Mouse (Mus musculus): ENCODE measurements at regions not wholly inside any gene's neighbourhood (a gene's known extent, or its start where the extent isn't known, plus 50 kb on each side); places are given as distances from the start of the nearest gene placed in this dataset.

DNA sequence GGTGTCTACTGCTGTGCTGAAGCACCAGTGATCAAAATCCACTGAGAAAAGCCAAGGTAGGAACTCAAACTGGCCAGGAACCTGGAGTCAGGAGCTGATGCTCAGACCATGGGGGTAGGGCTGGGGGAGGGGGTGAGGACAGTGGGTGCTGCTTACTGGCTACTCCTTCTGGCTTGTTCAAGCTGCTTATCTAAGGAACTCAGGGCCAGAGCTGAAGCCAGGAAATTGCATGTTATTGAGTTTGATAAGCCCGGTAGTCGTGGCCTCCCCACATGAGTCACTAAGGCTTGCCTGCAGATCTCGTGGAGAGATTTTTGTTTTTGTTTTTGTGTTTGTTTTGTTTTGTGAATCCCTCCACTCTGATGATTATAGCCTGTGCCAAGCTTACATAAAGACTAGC is 65.9 kb downstream of the Tmem215 start:
- DNase-seq (ENCODE audit: low spot score in 2 of 2): no peak

DNA sequence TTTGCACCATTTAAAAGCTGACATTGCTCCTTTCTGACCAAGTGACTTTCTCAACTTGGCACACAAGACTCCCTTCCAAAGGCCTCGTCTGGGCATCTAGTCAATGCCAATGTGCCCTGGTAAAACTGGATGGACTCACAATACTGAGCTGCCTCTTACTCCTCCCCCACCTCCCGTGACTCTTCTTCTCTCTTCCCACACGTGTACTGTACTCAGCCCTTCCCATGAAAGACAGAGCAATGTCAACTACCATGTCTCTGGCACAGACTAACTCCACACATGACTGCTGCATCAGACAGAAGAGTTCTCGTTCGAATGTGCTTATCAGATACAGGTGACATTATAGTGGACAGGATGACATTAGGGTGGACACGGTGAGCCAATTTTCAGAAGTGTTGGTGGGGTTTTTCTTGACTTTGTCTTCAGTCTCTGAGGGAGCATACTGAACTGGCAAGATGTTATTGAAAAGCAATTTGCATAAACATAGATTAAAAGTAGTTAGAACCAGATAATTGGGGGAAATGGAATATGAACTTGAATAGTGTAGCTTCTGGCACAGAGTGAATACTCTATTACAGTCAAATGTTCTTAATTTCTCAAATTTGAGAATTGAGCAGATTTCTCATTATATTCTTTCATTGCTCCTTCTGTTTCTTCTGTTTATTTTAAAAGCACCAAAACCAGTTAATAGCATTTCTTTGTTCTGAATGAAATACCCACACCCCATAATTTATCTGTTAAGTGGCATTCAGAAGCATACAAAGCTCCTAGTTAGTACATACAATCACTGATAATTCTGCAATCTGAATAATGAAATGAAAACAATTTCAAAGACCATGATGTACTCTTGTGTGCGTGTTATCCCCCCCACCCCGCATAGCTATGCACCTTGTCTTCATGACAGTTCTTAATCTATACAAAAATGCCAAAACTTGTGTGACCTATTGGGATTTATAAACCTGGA is 71.4 kb downstream of the Tmem215 start:
- DNase-seq (ENCODE audit: low spot score in 2 of 2): no peak

DNA sequence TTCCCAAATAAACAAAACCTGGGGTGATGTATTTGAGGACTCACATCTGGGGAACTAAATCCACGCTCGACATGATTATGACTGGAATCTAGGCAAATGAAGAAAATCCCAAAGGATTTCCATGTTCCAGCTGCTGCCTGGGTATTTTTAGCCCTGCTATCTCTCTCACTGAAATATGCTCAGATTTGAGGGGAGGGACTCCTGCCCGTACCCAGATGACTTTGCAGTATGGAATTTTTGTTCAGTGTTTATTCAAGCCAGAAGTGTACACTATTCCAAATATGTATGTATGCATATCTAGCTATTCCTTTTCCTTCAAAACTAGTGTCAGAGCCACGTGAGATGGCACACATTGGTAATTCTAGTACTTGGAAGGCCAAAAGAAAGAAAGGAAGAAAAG is 72.1 kb downstream of the Tmem215 start:
- no peak for DNase-seq (ENCODE audit: low spot score in 2 of 2)

DNA sequence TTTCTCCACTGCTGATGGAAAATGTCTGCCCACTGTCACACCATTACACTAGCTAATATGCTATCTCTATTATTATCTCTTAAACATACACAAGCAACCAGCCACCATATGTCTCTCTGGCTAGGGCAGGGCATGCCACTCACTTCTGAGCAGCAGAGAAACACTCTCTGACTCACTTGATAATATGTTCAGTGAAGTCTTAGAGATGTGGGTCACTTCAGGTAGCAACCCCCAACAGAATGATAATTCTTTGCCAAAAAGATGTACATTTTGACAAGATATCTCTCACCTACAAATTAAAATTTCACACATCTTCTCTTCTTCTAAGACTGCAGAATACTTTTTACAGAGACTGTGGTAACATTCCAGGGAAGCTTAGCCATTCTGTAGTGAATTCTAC is 72.8 kb downstream of the Tmem215 start:
- no peak for DNase-seq (ENCODE audit: low spot score in 2 of 2)

DNA sequence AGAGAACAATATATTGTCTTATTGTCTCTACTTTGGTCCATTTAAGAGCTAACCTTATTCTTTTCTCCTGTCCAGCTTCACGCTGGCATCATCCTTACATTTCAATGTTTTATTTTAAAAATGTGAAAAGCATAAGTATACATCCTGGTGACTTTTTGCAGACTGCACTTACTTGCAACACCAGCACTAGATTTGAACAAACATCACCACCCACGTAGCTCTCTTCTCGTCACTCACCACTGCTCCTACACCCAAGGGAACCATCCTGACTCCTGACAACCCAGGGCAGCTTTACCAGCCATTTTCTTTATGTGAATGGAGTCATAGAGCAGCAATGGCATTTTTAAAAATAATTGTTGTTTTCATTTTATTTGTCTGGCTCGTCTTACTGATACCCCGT is 73.7 kb downstream of the Tmem215 start:
- no peak for DNase-seq (ENCODE audit: low spot score in 2 of 2)

DNA sequence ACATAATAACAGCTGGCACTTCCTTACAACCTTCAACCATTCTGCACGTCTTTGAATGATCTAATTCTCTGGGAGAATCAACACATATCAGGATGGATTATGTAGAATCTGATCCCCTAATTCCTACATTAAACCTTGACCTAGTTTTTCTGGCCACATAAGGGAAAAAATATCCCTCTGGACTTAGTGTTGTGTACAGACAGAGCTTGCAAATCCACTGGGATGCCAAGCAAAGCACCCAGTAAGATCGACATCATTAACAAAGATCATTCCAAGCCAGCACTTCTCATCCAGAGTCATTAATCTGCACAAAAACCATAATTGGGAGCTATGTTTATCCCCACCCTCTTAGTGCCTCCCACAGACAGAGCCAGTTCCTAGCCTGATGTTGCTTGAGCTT is 87.8 kb downstream of the Tmem215 start:
- DNase-seq (ENCODE audit: low spot score in 2 of 2): no peak

DNA sequence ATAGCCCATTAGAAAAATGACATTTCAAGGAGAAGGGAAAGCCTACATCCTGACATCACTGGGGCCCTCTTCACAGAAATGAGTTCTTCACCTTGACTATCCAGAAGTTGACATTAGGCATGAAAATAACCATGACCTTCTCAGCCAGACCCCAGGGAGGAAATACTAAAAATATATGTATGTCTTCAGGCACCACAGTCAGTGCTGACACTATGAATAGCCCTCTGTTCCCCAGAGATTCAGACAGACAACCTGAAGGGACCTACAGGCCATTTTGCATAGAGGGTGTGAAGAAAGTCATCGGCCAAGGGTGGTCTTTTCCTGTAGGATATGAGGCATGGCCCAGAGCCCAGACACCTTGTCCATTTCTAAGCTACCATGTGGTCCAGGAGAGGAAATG is 101.3 kb downstream of the Tmem215 start:
- DNase-seq (ENCODE audit: low spot score in 2 of 2): no peak

DNA sequence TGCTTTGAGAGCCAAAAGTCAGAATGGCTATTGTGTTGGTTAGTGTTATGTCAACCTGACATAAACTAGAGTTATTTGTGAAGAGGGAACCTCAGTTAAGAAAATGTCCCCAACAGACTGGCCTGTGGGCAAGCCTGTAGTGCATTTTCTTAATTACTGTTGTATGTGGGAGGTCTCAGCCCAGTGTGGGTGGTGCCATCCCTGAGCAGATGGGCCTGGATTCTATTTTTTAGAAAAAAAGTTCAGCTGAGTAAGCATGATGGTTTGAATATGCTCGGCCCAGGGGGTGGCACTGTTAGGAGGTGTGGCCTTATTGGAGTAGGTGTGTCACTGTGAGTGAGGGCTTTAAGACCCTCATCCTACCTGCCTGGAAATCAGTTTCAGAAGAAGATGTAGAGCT is 104.0 kb downstream of the Tmem215 start:
- DNase-seq (ENCODE audit: low spot score in 2 of 2): no peak

DNA sequence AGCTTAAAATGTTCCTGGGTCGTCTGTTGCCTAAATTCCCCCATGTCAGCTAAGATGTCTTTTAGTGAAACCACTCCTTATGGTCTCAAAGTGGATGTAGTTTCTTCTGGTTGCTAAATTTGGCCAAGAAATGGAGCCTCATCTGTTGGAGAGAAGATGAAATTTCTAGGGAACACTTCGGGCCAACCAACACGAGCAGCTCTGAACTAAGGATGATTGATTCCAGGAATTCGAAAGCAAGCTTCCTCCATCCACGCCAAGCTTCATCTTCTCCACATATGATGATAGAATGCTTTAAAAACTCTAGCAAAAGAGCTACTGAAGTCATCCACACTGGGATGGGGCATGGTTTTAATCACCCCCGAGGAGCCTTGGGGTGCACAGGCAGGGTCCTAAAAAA is 112.5 kb downstream of the Tmem215 start:
- no peak for DNase-seq (ENCODE audit: low spot score in 2 of 2)

DNA sequence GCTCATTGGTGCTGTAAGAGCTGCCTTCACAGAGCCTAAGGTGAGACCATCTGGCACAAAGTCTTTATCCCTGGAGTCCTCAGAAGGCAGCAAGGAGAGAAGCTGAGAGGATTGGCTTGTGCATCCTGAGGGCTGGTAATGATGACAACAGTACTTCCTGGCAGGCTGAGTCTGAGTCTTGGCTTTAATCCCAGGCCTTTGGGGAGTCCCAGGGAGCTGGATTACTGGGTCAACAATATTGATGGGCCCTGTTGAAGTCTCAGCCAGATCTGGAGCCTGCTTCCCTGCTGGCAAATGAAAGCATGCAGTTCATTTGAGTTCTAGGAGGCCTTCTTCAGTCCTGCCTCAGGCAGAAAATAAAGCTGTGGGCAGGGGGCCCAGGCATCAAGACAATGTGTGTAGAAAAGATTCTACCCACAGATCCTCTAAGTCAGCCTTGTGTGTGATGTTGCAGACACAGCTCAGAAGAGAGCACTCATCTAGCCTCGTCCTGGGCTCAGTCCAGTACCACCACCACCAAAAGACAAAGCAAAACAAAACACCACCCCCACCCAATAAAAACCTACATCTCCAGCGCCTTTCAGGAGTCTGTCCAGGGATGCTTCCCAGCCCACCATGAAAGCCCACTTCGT is 113.1 kb downstream of the Tmem215 start:
- DNase-seq (ENCODE audit: low spot score in 2 of 2): peak in 1 of 2 experiments; percentile 4

DNA sequence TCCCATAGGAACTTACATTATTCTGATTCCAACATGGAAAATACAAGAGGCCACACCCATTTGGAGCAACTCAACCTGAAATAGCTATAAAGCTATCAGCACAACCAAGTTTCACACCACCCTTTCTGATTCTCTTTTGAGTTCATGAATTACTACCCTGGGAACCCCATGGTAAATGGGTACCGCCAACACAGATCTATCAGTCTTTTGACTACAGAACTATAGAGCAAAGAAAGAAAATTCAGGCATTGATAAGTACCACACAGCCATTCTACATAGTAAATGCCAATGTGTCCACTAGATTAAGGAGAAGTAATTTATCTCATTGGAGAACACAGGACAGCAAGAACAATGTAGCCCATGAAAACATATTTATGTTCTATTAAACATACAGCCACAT is 114.1 kb downstream of the Tmem215 start:
- DNase-seq (ENCODE audit: low spot score in 2 of 2): no peak

DNA sequence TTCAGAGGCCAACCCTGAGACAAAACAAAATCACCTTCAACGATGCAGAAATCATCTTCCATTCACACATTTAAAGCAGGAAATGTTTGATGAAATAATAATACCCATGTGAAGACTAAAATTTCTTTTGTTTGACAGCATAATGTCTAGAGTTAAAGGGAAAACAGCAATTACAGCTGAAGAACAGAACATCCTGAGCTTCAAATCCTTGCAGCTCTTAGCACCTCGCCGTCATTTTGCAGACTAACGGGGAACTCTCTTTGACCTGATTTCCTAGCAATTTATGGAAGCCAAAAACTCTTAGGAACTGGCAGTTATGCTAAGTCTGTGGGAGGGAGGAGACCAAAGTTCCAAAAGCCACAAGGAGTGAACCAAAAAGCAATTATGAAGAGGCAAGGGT is 115.3 kb downstream of the Tmem215 start:
- no peak for DNase-seq (ENCODE audit: low spot score in 2 of 2)

DNA sequence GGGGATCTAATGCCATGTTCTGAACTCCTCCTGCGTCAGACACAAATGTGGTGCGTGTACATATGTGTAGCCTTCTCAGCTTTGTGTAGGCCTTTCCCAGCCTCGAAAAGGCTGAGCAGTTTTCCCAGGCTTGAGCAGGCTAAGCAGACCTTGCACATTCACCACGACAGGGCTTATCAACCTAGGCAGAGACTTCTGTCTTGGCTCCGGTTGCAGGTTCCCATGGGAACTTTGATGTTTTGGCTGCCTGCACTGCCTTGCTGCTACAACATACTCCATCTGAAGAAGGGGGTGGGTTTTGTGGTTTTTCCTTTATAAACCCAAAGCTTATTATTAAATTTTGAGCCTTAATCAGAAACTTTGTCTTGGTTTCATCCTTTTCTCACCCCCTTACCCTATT is 109.2 kb downstream of the Aptx start:
- no peak for DNase-seq (ENCODE audit: low spot score in 2 of 2)

DNA sequence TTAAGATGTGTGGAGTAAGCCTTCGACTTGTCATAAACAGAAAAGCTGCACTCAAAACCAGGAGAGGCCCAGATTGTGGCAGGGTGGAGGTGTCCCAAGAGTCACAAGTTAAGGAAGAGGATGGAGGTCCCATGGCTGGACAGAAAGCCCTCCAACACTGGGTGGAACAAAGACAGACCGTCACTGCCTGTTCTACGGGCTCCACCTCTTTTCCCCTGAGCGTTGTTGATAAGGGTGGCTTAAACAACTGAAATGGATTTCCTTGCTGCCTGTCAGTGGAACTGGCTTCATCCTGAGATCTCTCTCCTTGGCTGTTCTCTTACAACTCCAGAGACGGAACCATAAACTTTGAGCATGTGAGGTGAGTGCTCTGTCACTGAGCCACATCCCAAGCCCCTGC is 78.0 kb downstream of the Aptx start:
- DNase-seq (ENCODE audit: low spot score in 2 of 2): no peak

DNA sequence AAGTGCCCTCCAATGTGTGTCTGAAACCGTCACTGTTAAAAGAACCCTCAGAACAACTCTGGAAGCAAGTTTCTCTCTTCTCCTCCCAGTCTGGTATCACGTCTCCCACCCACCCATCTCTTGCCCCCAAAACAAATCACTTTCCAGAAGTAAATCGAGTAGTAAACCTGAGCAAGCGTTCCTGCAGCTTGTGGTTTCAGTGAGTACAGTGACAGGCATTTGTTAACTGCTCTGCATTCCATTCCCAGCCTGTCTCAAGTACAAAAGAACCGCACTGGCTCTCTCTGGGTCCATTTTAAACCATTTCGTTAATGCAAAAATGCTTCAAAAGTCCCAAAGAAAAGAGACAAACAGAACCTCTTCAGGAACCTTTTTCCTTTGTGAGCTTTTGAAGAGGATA is 77.1 kb downstream of the Aptx start:
- no peak for DNase-seq (ENCODE audit: low spot score in 2 of 2)

All from spleen, postnatal 36 days (tissue).